Mouse (Mus musculus) left cerebral cortex, adult 8-10 months (tissue): ENCODE data around the gene Lcn9. TPM values are rescaled to one million over a fixed set of nuclear protein-coding genes. Genes with fewer than 3 reads are reported as not detected.
A peak's percentile ranks its signal among the peaks of the same experiment; 100 is the strongest.
"Not testable (repeated sequence)": the region's sequence is repeated elsewhere in the genome, so short reads cannot be mapped to it uniquely, and the experiment has no call there.

Source experiments
- DNase-seq, 2 experiments: peaks; one replicate each; pipeline ENCODE4 v3.0.0; 2022; ENCODE audit warnings: low spot score in 2 of 2
- total RNA-seq, 4 experiments: library from RNA; stranded (reverse); gene quantifications; 2 replicates each; pipeline ENCODE4 v1.2.4; 2022

Gene Lcn9
- not detected for total RNA-seq

DNA sequence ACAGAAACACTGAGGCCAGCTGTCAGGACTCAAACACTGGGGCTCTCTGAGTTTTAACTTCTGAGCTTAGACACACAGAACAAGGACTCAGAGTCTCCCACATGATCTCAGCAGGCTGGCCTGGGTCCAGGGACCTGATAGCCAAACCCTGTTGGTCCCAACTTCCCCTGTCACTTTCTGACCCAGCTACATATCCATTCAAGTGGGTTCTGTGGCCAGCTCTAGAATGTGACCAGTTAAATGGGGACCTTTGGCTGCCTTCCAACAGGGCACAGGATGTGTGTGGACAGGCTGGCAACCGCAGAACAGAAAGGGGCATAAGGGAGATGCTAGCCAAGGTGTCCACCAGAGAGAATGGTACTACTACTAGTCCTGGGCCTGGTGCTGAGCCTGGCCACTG lies at the start of gene Lcn9:
Gene Lcn9 (plus strand): TSS at position 348 of the 400 bp plus-strand sequence.
- peak in 1 of 2 experiments; percentile 38 for DNase-seq

DNA sequence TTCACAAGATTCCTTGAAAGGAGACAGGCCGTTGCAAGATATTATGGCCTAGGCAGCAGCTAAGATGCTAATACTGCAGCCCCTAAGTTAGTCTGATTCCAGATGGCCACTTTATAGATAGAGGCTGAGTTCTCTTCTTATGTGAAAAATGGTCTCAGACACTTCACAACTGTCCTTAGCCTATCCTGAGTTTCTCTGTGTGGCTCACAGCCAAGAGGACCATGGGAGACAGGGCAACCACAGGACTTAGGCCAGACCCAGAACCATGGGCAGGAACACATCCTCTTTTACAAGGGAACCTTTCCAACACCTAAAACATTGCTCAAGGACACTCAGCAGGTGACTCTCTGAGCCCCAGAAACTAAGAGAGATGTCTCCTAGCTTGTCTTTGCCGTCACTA lies 49.4 kb upstream of the Lcn9 start:
- no peak for DNase-seq

DNA sequence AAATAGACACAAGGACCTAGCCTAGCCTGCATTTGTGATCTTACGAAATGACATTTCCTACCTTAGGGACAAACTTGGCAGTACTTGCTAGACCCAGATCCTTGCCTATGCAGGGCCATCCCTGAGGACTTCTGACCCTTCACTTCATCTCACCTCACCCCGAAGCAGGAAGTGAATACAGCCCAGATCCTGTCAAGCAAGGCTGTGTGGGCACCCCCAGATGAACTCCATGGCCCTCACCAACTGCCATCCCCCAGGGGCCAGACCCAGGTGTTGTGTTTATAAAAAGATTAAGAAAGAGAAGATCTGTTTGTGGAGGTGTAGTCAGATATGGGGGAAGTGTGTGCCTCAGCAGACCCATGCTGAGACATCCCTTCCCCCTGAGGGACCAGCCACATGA lies 48.3 kb upstream of the Lcn9 start:
- DNase-seq, result no peak

DNA sequence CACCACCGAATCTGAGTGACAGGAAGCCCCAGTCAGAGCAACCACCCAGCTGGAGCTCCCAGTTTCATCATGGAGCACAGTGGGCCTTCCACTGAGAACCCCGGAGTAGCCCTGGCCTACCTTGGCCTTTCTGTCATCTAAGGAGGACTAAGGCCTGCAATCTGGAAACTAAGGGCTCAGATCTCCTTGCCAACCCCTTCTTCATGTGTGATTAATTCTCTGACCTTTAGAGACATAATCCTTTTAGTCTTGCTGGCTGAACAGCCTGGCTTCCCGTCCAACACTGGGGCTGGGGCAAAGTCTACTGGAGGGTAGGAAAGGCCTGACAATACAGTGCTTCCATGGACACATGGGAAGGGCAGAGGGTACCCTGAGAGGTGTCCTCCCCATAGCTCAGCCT lies 47.0 kb upstream of the Lcn9 start:
- no peak for DNase-seq

DNA sequence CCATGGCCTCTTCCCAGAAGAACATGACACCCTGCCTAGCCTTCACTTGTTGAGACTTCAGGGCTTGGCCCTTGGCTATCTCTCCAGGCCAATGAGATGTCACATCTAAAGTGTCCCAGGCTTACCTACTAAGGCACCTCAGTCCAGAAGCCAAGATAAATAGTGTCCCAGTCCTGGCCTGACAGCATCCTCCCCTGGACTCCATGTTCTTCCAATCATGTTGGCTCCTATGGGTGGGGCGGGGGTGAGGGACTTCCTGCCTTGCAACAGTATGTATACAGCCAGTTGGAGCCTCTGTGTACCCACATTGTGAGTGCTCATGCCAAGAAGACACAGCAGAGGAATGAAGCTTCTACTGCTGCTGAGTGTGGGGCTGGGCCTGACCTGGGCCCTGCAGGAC lies 46.2 kb upstream of the Lcn9 start, which contains the start of gene Lcn11:
Gene Lcn11 (plus strand): TSS at position 301 of the 400 bp plus-strand sequence.
- DNase-seq, result no peak

DNA sequence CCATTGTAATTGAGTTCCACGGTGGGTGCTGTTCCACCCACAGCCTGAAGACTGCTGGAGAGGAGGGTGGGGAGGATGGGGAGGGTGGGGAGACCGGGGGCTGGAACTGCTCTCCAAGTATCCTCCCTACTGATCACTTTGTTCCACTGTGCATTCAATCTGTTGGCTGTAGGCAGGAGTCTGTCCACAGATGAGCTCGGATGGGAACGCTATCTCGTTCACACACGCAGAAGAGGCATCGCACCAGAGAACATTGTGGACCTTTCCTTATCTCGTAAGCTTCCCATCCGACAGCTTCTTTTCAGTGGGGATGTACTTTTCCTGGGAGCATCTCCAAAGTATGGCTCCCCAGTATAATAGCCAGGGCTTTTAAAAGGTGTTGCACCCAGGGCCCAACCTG lies 43.9 kb upstream of the Lcn9 start:
- DNase-seq, result no peak

DNA sequence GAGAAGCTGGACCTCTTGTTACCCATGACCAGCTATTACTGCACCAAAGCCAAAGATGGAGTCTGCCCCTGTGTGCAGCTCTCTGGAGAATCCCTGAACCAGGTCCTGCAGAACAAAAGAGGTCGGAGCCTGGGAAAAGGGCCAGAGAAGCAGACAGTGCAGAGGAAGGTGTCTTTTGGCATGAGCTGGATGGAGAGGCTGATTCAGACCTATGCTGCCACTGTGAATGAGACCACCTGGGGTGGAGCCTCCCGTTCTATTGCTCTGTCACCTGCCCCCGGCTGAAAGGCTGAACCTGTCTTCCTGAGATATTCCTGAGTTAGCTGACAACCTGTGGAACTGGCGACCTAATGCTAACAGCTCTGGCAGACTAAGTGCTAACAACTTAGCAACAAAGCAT lies 42.0 kb upstream of the Lcn9 start:
- DNase-seq, result no peak

DNA sequence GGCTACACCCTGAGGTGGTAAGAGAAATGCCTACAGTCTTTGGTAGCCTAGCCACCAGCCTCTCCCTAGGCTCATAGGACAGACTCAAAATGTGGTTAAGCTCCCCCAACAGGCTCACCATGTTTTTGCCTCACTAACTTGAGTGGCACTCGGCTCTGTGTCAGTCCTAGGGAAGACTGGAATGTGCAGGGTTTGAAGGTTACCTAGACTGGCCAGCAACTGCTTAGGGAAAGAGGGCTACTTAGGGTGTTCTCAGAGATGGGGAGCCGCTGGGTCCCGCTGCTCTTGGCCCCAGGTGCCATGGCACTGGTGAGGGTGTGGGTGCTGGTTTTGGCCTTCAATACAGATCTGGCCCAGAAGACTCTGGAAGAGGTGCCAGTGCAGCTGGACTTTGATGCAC lies 41.0 kb upstream of the Lcn9 start, which contains the start of gene Gm13539:
Gene Gm13539 (plus strand): TSS at position 301 of the 400 bp plus-strand sequence.
- no peak for DNase-seq

DNA sequence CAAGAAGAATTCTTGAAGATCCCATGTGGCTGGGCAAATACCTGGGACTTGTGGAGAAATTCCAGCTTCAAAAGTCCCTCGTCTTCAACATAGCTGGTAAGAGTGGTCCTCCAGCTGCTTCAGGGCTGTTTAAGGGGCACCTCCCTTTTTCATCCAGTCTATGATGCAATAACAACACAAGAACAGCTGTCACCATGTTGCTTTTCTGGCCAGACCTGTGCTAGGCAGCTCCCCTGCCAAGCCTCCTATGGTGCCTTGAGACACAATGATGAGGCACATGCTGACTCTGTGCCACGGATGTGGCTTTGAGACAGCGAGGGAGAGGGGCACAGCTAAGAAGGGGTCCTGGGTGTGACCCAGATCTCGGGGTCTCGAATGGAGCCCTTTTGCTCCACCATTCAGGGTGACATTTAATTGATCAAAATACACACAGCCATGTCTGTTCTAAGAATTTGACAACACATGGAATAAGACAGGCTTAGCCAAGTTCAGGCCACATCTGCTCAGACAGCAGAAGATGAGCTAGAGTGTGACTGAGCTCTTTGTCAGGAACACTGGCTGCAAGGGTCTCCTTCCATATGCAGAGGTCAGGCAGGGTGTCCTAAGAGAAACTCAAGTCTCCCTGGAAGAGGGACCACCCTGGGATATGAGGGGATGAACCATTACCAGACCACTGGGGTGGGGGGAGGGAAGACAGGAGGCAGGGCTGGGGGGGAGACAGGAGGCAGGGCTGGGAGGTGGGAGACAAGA lies 37.2 kb upstream of the Lcn9 start:
- DNase-seq, result no peak

DNA sequence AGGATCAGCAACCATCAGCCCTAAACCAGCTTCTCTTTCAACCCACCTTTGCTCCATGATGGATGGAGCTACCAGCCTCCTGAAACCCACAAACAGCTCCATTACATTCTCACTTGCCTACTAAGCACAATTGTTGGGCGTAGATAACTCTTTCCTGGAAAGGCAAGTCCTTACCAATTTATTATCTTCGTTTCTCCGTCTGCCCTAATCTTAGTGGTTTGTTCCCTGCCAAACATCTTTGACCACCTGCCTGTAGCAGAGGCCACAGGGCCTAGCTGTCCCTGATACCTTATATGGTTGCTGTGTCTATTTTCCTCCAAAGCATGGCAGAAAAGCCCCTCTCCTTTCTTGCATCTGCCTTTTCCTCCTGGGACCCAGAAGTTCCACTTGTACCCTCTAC lies 33.9 kb upstream of the Lcn9 start:
- DNase-seq, result no peak

DNA sequence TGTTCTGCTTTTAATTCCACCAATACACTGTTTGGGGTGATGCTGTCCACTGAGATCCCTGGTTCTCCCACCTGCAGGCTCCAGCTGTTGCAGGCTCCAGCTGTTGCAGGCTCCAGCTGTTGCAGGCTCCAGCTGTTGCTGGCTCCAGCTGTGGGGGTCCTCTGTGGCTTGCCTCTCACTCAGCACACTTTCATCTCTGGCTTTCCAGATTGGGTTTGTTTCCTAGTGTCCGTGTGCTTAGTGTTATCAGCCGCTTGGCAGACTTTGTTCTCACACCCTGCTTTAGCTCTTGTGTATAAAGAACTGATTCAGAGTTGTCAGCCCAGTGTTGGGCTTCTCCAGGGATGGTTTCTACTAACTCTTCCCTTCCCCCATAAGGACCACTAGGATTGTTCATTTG lies 25.3 kb upstream of the Lcn9 start:
- DNase-seq, result no peak

DNA sequence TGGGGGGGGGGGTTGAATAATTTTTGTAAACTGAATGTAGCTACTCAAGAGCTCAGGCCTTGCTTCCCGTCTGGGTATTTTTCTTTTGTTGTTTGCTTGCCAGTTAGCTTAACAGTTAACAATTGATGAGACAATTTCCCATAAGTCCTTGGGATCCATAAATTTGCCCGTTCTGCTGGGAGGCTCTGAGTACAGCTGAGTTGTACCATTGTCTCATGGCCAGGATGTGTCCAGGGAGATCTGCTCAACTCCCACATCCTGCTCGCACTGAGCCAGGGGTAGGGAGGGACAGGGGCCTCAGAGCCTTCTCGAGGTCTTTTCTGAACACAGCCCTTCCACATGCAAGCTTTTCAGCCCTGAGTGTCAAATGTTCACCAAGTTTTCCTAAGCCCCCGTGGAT lies 24.9 kb upstream of the Lcn9 start:
- DNase-seq, result no peak

DNA sequence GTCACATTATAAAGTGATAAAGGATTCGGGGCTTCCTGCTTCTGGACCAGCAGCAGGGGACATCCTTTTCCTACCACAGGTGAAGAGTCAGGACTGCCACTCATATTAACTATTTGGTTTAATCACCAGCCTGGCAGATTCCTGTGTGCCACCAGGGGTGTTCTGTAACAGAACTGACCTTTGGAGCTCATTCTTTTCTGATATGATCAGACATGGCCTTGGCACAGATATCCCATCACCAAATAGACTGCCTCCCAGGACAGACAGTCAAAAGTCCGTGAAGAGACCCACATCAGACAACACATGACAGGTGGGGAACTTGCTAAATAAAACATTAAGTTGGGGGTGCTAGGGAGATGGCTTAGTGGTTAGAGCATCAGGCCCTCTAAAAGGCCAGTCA lies 11.2 kb upstream of the Lcn9 start:
- no peak for DNase-seq

DNA sequence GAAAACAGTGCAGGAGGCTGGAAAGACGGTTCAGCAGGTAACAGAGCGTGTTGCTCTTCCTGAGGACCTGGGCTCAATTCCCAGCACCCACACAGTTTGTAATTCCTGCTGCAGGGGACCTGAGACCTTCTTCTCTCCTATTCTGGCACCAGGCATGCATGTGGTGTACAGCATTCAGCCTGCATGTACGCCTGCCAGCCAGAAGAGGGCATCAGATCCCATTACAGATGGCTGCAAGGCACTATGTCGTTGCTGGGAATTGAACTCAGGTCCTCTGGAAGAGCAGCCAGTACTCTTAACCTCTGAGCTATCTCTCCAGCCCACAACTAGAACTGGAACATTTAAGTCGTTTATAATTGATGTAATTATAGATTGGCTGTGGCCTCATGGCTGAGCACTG lies 9.6 kb upstream of the Lcn9 start:
- no peak for DNase-seq

DNA sequence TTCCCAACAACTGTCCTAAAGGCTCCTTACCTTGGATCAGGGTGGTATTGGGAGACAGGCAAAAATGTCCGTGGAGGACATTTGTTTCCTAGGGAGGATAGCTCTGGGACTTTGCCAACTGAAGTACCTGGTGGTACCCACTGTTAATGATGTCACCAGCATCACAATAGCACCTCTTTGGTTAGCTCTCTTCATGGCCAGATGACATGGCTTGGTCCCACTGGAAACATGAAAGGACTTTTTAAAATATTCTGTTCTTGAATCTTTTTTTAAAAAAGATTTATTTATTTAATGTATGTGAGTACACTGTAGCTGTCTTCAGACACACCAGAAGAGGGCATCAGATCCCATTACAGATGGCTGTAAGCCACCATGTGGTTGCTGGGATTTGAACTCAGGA lies 7.2 kb upstream of the Lcn9 start, which contains the start of gene Glt6d1:
Gene Glt6d1 (minus strand): TSS at position 101 of the 400 bp plus-strand sequence.
- not testable (repeated sequence) for DNase-seq

DNA sequence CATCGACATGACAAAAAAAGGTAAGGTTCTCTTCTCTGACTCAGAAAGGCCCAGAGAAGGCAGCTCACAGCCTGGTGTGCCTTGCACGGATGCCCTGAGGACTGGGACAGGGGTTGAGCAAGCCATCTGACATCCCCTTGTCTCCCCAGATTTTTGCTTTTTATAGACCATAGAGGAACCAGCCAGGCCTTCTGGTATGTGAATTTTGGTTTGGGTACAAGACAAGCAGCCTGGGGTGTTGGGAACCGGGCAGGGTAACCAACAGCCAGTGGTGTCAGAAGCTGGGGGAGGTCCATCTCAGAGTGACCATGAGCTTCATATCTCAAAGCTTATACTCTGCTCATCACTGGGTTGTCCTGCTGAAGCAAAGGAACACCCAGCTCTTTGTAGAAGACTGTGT lies 1.8 kb downstream of the Lcn9 start:
- DNase-seq, result no peak

DNA sequence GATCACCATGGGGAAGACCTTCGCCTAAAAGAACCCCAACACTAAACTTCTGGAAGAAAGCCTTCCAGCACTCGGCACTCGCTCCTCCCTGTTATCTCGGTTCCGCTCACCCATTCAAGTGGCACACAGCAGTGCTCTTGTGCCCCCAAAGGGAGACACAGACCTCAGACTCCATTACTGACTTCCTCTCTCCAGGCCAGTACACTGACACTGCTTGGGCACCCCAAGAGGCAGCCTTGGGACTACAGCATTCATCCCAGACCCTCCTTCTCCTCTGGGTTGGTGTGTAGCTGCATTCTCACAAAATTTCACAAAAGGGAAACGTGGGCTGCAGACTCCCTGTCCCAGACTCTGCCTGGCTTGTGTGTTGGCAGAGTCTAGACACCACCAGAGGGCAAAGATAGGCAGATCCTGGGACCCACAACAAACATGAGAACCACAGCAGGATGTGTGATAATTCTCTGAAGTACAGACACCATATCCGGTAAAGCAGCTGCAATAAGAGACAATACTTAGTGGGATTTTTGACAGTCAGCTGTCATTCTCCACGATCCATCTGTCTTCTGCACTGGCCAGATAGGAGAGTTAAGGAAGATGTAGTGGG lies 5.5 kb downstream of the Lcn9 start:
- no peak for DNase-seq

DNA sequence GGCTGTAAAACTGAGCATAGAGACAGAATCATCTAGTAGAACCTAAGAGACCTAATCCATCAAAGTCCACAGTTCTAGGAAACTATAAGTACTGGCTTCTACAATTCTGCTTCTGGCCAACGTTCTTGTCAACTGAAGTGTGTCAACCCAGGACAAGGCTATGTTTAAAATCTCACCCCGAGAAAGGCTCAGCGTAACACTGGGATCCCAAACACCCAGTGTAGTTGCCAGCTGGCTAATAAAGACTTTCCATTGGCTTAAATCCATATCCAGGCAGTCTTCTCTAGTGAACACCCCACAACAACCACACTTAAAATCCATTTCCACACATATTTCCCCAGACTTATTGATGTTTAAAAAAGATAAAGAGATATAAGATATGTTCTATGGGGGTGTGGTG lies 7.8 kb downstream of the Lcn9 start:
- no peak for DNase-seq

DNA sequence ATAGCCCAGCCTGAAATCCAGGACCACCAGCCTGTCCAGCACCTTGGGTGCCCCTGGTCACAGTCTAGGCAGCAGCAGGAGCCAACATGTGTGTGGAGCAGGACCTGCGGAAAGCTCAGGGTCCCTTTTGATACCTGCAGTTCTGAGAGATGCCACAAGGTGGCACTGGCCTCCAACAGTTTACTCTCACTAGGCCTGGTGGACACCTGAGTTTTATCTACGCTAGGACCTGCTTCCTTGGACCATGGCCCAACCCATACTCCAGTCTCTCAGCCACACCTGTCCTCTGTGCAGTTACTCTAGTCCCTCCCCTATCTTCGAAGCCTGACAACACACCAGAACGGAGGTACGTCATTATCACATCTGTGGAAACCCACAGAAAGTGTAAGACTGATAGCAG lies 13.3 kb downstream of the Lcn9 start:
- peak; percentile 47 to 76 for DNase-seq

DNA sequence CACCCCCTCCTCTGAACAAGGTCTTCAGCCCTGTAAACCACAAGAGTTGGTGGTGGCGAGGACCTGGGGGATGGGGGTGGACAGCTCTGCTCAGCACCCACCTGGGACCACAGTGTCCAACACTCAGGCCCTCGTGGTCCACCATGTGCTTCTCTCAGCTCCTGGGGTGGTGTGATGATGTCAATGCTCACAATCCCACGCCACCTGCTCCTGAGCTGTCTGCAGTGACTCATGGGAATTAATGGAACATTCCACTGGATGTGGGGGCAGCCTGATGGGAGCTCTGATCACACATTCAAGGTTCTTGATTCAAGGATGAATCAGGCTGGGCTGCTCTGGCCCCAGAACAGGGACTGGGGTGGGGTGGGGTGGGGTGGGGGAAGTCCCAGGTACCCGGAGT lies 19.2 kb downstream of the Lcn9 start:
- DNase-seq, result peak in 1 of 2 experiments; percentile 52

DNA sequence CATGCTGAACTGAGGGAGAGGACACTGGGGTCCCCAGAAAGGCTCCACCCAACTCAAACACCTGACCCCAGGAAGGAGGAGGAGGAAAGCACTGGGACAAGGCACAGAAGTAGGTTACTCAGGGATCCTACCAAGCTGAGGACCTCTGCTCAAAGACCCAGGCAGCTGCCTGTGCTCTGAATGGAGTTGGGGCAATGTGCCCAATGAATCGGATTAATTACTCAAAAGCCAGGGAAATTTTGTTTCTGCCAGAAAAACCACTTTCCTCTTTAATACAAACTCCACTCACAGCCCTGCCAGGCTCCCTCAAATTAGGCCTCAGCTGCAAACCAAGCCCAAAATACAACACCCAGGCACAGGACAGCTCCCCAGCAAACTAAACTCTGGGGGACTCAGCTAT lies 19.8 kb downstream of the Lcn9 start:
- peak in 1 of 2 experiments; percentile 41 for DNase-seq

DNA sequence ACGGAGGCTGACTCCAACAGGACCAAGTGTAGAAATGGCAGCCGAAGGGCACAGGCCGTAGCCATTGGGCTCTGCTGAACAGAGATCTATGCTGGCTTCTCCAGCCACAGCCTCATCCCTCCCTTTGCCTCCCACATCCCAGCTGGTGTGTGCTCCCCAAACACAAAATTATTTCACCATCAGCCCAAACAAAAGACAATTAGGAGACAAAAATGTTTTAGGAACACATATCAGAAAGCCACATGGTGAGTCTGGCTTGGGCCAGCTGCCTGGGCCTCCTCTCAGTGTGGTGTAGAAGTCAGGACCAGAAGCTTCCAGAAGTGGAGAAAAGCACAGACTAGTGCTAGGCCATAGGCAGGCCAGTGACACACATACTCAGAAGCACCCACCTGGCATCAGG lies 21.1 kb downstream of the Lcn9 start:
- no peak for DNase-seq

DNA sequence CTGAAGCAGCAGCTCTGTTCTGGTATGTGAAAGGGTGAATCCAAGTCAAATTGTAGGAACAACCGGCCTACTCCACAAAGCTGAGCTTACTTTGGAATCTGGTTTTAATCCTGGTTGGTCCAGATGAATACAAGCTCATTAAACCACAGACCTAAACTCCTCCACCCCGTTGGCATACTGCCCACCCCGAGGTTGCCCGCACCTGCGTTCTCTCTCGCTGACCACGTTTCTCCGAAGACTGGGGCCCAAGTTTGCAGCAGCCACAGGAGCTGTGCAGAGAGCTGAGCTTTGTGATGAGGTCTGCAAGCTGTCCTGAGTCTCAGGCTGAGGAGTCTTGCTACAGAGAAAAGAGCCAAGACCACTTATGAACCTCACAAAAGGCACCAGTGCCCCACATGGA lies 23.6 kb downstream of the Lcn9 start:
- DNase-seq, result no peak
